In the genomic region with DNA sequence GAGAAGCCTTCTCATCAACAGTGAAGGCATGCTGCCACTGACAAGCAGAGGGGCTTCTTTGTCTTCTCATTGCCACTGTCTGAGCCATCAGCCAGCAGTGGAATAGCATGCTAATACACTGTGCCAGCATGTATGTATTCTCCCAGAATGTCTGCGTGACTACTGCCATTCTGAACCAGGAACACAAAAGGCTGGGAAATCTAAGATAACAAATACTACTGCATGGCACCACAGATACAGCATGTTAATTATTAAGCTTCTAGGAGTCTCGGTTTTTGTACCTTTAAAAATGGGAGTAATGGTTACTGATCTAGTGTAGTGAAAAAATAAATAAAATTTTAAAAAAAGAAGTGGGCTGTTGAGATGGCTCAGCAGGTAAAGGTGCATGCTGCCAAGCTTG, we compare ENCODE assay signal across 19 mouse cellular contexts.
"Had no signal": no experiment of that assay in that cellular context is flagged by ENCODE, and none has a peak within 500 bp of the region (broad histone marks: within the 10 kb centered on the region; RNA-seq: fewer than 3 reads in every experiment).

No protein-coding gene starts in this region.

- H3K4me1 ChIP-seq: midbrain, embryonic 10.5 days; midbrain, embryonic 12.5 days; neural tube, embryonic 13.5 days; neural tube, embryonic 15.5 days had no signal

- H3K27ac ChIP-seq: midbrain, embryonic 10.5 days; midbrain, embryonic 12.5 days; neural tube, embryonic 13.5 days; neural tube, embryonic 15.5 days had no signal

- H3K4me2 ChIP-seq: lung, embryonic 14.5 days; midbrain, embryonic 12.5 days; neural tube, embryonic 13.5 days; neural tube, embryonic 15.5 days had no signal

- H3K36me3 ChIP-seq: midbrain, embryonic 10.5 days; midbrain, embryonic 12.5 days; neural tube, embryonic 13.5 days; neural tube, embryonic 15.5 days had no signal

- H3K27me3 ChIP-seq: midbrain, embryonic 12.5 days; neural tube, embryonic 13.5 days; neural tube, embryonic 15.5 days had no signal

- H3K9ac ChIP-seq: lung, embryonic 14.5 days; midbrain, embryonic 12.5 days; neural tube, embryonic 13.5 days; neural tube, embryonic 15.5 days had no signal

- H3K9me3 ChIP-seq: neural tube, embryonic 13.5 days; neural tube, embryonic 15.5 days had no signal

- DNase-seq: lung, adult 18-20 months; lung, embryonic 14.5 days; lung, postnatal 10 days; lung, postnatal 4 days; midbrain, embryonic 14.5 days; retina, postnatal 1 day; right cerebral cortex, adult 18-20 months; right cerebral cortex, postnatal 25 days; right cerebral cortex, postnatal 4 days; spleen, adult 18-20 months; thymus, adult 18-20 months; thymus, postnatal 14 days; thymus, postnatal 36 days had no signal

- ATAC-seq: midbrain, embryonic 16.5 days had no signal

- H3K4me3 ChIP-seq: midbrain, embryonic 10.5 days; midbrain, embryonic 12.5 days; myocyte; neural tube, embryonic 13.5 days; neural tube, embryonic 15.5 days had no signal
